Mouse (Mus musculus): ENCODE results near the gene Ppif. TPM values are rescaled to one million over a fixed set of nuclear protein-coding genes. Genes with fewer than 3 reads are reported as not detected.

The Ppif gene
- total RNA-seq, 2 experiments from 2014 or later = 19.9 to 20.8 TPM

DNA sequence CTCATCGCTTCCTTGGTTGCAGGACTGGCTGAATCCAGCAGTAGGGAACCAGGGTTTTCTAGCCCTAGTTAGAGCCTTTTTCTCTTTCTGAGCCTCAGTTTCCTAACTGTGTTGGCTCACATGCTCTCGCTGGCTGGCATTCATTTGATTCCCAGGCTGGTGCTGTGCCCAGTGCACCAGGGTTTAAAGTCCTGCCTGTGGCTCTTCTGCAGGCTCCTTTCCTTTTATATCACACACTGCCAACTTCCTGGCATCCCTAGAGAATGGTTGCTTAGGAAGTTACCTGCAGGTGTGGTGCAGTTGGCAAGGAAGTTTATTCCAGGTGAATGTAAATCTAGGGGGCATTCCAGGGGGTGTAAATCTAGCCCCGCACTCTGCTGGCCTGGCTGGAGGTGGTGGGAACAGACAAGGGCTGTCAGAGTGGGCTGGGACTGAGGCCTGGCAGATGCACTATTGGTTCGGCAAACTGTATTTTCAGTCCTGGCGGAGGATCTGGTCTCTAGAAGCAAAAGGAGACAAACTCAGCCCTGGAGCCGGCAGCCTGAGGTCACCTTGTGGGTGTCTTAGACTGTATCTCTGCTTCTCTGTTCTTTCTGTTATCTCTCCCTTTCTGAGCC lies 575 bp upstream of the Ppif start:
- intact Hi-C loops (cut with DNase I) = loop anchor here (10.0 kb wide), 1 partner anchor 1199 kb away; no protein-coding TSS in a partner anchor
- no peak for DNase-seq

DNA sequence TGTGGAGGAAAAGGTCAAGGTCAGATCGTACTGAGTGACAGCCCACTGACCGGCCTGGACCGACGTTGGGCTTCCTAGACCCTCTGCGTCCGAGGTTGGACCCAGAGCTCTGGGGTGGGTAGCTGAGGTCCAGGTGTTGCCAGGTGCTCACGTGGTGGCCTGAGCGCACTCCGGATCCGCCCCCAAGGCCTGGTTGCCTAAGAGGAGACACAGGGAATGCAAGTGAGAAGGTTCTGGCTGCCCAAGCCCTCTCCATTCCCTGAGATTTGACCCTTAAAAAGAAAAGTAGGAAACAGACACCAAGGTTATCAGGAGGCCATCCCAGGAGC lies 579 bp downstream of the Ppif start:
- DNase-seq = no peak
- intact Hi-C loops (cut with DNase I) = loop anchor here (10.0 kb wide), 1 partner anchor 1200 kb away; no protein-coding TSS in a partner anchor

DNA sequence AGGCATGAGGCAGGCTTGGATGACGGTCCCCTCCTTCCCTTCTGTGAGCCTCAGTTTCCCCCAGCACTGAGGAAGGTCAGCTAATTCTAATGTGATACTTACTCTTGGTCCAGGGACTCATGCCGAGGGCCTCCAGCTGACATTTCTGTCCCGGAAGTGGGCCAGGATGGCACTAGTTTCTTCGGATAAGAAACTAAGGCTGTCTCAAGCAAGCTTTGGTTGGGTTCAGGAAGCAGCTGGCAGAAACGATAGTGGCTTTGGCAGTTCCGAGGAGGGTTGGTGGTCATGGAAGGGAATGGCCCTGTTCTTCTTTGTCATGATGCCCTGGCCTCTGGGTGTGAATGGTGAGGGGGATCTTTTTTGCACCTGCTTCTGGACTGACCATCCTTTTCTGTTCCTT lies 1.1 kb downstream of the Ppif start:
- no peak for DNase-seq
- intact Hi-C loops (cut with DNase I) = loop anchor here (10.0 kb wide), 1 partner anchor 1200 kb away; no protein-coding TSS in a partner anchor

DNA sequence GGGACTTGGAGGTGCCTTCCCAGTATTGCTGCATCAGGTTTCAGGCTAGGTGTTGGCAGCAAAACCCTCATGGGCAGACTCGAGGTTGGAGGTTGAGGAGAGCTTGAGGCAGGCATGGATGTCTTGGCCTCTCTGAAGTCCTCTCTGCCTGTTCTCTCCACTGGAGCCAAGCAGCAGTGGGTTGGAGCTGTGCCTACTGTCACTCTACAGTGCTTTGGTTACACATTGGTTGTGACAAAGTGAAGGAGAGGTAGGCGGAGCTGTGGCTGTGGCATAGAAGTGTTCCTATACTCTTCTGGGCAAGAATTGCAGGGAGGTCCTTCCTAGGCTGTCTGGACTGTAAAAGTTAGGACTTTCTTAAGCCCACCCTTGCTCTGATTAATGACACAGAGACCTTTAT lies 2.4 kb downstream of the Ppif start:
- intact Hi-C loops (cut with DNase I) = loop anchor here (10.0 kb wide), 1 partner anchor 1202 kb away; no protein-coding TSS in a partner anchor
- no peak for DNase-seq

DNA sequence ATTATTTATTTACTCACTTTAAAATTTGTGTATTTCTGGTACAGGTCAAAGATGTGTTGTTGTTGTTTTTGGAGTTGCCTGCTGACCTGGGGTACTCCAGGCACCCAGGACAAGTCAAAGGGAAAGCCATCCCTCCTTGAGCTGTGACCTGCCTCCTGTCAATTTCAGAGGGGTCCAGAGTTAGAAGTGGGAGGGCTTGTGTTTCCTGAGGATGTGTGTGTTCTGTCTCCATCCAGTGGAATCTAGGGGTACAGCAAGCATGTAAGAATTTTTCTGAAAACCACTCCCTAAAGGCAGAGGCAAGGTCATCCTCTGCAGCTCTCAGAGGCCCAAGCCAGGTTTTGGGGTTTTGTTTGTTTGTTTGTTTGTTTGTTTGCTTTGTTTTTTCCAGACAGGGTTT lies 8.0 kb downstream of the Ppif start:
- intact Hi-C loops (cut with DNase I) = no loop called here
- no peak for DNase-seq

DNA sequence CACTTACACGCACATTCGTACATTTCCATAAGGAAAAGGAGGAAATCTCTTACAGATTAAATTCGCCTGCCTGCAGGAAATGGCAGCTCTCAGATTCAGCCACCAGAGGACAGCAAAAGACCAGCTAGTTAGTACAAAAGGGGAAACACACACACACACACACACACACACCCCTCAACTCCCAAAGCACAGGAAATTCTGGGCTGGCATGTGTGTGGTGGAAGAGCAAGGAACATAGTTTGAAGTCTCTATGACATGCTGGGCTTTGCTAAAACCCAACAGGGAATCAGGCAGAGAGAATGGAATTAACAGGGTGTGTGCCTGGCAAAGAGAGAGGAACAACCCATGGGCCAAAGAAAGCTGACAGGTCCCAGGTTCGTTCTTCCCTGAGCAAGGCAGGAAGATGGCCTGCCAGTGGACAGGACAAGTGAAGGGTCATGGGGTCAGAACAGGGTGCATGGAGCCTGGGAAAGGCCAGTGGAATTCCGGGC lies 13.8 kb downstream of the Ppif start:
- DNase-seq = peak; percentile 53

DNA sequence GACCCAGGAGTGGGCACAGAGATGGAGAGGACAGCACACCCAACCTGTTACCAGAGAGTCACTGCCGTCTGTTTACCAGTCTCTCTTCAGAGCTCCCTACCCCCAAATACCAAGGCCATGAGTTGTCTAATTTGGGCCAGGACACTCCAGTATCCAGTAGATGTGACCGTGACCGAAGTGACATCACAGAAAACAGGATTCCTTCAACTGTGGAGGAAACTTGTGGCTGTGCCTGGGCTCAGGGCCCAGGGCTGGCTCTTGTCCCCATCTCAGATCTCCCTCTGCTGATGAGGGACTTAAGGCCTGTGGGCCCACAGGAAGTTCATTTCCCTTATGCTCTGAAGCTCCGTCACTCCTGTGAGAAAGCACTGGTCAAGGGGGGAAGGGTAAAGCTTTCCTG lies 14.5 kb downstream of the Ppif start:
- intact Hi-C loops (cut with DNase I) = no loop called here
- DNase-seq = no peak

More for the DNA sequence above, 13.8 kb downstream of the Ppif start:
- intact Hi-C loops (cut with DNase I) = no loop called here

DNA sequence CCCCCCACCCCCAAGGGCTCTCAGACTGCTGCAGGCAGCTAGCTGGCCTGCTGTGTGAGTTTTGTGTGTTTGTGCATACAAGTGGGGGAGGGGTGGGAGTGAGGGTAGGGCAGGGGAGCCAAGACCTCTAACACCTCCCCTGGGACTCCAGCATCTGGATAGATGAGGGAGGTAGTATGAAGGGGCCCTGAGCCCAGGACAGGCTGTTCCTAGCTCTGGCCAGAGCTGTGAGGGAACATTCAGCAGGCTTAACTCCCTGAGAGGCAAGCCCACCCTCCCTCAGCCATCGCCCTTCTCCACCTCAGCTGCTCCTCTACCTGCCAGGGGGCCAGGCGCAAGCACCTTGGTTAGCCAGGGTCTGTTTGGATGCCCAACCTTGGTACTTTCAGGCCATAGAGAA lies 15.0 kb downstream of the Ppif start:
- DNase-seq = no peak
- intact Hi-C loops (cut with DNase I) = no loop called here

DNA sequence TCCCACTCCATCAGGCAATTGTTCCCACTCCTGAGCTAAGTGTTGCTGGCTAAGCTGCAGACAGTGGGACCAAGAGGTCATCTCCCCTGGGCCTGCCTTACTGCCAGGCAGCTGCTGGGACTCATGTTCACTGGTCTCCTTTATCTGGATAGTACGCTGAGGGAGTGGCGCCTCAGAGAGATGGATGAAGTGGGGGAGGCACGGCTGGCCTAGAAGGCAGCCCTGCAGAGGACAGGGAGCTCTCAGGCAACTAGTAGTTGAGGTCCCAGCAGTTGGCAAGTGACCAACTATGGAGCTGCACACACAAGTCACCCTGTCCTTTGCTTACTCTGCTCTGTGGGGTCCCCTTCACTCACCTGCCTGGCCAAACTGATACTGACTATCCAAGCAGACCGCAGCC lies 16.1 kb downstream of the Ppif start:
- DNase-seq = no peak
- intact Hi-C loops (cut with DNase I) = loop anchor here (10.0 kb wide), 1 partner anchor 105 kb away; no protein-coding TSS in a partner anchor

DNA sequence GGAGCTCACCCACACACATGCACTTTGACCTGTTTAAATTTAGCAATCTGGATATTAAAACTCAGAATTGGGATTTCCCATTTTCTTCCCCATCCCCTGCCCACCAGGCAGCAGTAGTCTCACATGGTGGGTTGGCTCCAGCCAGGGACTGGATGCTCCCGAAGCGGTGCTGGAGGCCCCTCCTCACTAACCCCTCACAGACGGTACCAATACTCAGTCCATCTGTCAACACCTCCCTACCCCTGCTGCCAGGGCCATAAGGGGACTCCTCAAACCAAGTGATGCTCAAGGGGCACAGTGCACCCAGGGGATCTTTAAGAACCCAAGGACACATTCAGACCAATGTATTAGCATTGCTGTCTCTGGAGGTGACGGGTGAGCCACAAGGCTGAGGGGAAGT lies 16.7 kb downstream of the Ppif start:
- intact Hi-C loops (cut with DNase I) = loop anchor here (10.0 kb wide), 1 partner anchor 104 kb away; no protein-coding TSS in a partner anchor
- DNase-seq = no peak

DNA sequence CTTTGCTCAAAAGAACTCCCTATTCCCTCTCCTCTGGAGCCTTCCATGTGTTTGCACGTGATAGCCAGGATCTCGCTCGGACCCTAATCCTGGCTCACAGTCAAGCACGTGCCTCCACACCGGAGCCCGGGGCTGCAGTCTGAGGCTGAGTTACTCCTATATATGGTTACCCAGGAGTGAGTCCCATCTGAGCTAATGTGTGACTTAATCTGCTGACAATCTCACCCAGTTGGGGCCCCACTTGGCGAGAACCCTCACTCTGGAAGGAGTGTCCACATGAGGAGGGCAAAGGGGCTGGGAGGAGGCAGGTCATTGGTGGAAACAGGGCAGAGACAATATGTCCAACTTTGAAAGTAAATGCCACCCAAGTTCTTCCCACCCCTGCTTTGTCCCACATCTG lies 17.2 kb downstream of the Ppif start:
- DNase-seq = no peak
- intact Hi-C loops (cut with DNase I) = loop anchor here (10.0 kb wide), 1 partner anchor 104 kb away; no protein-coding TSS in a partner anchor

DNA sequence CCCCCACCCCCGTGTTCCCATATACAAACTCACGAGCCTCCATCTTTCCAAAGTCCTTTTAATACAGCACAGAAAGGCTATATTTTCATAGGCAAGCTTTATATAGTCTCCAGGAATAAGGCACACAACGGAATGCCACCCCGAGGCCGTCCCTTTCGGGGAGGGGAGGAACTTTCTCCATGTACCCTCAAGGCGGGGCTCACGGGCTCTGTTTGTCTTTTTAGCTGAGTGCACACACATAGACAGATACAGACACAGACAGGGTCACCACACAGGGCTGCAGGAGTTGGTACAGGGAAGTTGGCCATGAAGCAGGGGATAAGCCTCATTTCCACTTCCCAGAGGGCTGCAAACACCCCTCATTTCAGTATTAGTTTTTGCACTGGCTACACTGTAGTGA lies 17.6 kb downstream of the Ppif start:
- intact Hi-C loops (cut with DNase I) = loop anchor here (10.0 kb wide), 1 partner anchor 103 kb away; no protein-coding TSS in a partner anchor
- no peak for DNase-seq

DNA sequence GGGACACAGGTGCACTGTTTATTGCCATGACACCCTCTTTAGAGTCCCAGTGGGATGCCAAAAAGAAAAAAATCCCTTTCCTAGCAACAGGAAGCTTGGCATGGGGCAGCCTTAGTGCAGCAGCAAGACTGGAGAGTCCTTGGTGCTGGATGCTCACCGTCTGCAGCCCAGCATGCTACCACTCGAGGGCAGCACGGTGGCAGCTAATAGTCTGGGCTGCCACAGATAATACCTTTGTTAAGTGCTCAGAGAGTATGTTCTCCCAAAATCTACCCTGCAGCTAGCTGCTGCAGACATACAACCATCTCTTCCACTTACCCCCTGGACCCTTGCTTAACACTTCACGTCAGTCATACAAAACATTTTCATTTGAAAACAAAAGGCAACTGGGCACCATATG lies 19.5 kb downstream of the Ppif start:
- no peak for DNase-seq
- intact Hi-C loops (cut with DNase I) = loop anchor here (10.0 kb wide), 1 partner anchor 101 kb away; no protein-coding TSS in a partner anchor

DNA sequence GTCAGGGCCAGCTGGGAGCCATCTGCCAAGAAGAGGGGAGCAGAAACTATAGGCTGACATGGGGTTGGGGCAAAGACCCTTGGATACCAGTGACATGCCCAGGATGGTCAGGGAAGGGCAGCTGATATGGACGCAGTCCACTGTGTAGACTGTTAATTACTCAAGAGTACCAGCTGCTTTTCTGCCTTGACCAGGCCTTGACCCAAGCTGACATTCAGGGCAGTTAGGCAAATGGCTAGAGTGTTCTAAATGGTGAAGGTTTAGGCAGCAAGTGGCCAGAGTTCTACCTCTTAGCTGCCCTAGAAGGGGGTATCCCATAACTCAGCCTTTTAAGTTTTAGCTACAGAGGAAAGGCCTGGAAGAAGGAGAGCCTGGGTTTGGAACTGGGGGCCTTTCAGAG lies 22.6 kb downstream of the Ppif start:
- intact Hi-C loops (cut with DNase I) = loop anchor here (10.0 kb wide), 1 partner anchor 98 kb away; no protein-coding TSS in a partner anchor
- DNase-seq = no peak

DNA sequence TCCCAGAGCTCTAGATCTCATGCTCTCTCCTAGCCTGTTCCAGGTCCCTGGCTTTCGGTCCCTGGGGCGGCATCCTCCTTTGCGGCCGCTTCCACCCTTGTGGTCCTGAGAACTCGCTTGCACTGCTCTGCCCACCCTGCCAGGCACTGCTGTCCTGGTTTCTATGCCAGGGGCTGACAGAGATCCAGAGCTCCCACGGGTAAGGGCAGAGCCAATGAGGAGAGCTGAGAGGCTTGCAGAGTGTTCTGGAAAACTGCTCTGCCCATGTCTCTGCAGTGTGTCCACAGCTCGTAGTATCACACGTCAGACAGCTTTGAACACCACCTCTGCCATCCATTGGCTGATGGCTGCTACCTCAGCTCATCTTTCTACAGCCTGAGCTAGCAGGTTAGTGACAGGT lies 23.8 kb downstream of the Ppif start:
- intact Hi-C loops (cut with DNase I) = loop anchor here (10.0 kb wide), 1 partner anchor 97 kb away; no protein-coding TSS in a partner anchor
- peak; percentile 81 for DNase-seq

DNA sequence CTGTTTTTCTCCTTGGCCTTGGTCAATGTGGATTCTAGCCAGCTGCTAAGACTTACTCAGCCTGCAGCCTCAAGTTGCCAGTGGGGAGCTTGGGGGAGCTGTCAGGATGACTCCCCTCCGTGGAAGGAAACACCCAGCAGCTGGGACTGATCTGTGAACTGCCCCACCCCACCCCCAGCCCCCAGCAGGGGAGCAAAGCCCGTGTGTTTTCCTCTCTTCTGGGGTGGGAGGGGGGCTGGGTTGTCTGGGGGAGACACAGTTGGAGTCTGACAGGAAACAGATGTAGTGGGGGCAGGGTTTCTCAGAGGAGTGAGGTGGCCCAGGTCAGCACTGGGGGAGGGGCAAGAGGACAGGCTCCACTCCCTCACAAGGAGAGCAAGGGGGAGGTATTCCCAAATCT lies 24.5 kb downstream of the Ppif start:
- intact Hi-C loops (cut with DNase I) = loop anchor here (10.0 kb wide), 1 partner anchor 96 kb away; no protein-coding TSS in a partner anchor

DNA sequence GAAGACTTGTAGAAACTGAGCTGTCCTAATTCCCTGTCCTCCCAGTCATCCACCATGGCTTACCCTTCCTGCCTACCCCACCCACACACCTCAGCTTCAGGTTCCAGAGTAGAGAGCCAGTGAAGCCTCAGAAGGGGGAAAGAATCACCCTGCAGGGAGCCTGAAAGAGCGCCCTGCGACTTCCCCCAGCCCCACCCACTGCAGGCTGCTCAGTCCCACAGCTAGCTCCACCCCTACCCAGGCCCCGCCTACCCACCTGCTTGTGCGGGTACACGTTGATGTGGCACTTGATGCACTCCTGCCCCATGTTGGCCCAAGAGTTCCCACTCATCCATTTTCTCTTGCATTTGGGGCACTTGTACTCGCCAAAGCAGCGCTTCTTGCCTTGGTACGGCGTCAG lies 25.4 kb downstream of the Ppif start:
- intact Hi-C loops (cut with DNase I) = loop anchor here (10.0 kb wide), 1 partner anchor 95 kb away; no protein-coding TSS in a partner anchor
- DNase-seq = no peak

More for the DNA sequence above, 24.5 kb downstream of the Ppif start:
- no peak for DNase-seq

DNA sequence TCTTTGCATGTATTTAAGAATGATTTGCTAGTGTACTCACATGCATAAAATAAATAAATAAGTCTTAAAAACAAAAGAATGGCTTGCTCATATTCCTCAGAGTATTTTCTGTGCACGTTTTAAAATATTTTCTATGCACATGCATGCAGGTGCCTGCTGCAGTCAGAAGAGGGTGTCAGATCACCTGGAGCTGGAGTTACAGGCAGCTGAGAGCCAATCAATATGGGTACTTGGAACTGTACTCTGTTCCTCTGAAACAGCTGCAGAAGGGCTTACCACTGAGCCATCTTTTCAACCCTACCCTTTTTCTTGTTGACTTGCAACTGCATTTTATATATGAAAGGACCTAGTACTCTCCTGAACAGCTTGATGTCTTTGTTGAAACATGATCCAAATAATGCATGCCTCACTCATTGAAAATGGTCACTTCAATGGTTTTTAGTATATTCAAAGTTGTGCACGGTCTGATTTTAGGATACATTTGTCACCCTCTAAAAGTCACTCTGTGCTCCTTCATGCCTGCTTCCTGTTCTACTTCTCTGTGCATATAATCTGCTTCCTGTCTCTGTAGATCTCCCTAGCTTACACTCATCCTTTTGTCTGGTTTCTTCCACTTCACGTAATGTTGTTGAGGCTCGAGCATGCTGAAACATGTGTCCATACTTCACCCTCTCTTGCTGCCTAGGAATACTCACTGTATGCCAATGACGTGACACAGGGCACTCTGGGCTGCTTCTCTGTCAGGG lies 27.2 kb downstream of the Ppif start:
- intact Hi-C loops (cut with DNase I) = no loop called here
- DNase-seq = no peak

DNA sequence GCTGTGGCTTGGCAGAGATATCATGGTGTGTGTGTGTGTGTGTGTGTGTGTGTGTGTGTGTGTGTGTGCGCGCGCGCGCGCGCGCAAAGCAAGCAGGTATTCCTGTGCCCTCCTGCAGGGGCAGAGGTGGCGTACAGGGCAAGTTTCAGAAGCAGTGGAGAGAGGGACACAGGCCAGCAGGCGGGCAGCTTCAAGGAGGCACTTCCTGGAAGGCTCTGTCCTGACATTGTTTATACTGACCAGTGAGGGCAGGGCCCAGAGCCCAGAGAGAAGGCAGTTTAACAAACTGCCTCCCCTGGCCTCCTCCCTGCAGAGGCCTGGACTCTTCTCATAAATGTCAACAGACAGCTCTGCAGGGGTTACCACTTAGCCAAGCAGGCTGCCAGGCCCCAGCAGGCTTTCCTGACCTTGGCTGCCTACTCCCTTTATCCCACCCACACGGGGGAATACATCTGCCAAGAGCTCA lies 31.1 kb downstream of the Ppif start:
- DNase-seq = peak; percentile 66

DNA sequence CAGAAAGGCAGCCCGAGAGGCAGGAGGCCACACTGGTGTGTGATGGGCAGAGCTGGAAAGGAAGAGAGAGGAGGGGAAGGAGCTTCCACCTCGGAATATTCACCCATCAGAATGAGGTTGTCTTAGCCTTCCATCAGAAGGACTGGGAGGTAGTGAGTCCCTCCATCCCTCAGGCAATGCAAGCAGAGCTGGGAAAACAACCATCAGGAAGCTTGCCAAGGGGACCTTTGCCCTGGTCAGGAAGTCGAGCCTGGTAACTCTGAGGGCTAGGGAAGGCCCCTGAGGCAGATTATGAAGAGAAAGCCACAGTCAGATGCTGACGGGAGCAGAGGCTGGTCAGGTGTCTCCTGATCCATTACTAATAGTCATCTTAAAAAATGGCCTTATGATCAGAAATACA lies 31.7 kb downstream of the Ppif start:
- no peak for DNase-seq
- intact Hi-C loops (cut with DNase I) = no loop called here

More for the DNA sequence above, 31.1 kb downstream of the Ppif start:
- intact Hi-C loops (cut with DNase I) = no loop called here

All from left cerebral cortex, postnatal 4 days (tissue).